Mouse (Mus musculus) liver, postnatal 0 days (tissue): Measurements from ENCODE around the gene Clec2g.

Source experiments
- CTCF ChIP-seq: sonication (generic); IDR thresholded peaks from 2 replicates; pipeline ENCODE4 v1.5.1; 2016; ENCODE audit warnings: antibody characterized with exemption, low read depth
- EP300 ChIP-seq: IDR thresholded peaks from 2 replicates; pipeline ENCODE4 v1.6.1; 2016; ENCODE audit warnings: antibody characterized with exemption, low read depth, mild to moderate bottlenecking

DNA sequence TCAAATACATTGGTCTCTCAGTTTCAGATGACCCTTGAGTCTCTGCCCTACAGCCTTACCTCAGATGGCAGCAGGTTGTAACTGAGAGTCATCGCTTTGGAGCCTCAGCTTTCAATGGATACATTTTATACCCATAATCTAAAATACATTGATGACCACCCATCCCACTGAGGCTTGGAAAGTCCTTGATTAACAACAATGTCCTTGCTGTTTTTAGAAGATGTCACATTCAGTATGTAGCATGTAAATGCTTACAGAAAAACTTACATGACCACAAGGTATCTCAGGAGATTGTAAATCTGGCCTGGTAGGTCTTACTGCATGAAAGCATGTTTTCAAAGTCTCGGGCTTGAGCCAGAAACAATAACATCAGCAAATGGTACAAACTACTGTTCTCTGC, 96.8 kb downstream of the Clec2g start:
- no peak for TF ChIP-seq EP300
- no peak for TF ChIP-seq CTCF
